Mouse (Mus musculus): ENCODE data around the gene Gm10197.
A peak's percentile ranks its signal among the peaks of the same experiment; 100 is the strongest.

Gene Gm10197

DNA sequence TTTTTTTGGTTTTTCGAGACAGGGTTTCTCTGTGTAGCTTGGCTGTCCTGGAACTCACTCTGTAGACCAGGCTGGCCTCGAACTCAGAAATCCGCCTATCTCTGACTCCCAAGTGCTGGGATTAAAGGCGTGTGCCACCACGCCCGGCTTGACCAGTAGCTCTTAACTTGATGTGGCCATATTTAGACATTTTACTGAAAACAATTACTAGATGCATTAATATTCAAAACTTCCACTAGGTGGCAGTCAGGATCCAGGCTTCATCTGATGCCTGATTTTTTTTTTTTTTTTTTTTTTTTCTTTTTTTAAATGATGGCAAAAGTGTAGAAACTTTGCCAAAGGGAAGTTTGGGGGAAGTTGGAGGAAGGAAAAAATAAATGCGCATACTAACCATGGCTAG, 23.0 kb upstream of the Gm10197 start:
- DNase-seq (ENCODE audit: low spot score in 2 of 2), result no peak

DNA sequence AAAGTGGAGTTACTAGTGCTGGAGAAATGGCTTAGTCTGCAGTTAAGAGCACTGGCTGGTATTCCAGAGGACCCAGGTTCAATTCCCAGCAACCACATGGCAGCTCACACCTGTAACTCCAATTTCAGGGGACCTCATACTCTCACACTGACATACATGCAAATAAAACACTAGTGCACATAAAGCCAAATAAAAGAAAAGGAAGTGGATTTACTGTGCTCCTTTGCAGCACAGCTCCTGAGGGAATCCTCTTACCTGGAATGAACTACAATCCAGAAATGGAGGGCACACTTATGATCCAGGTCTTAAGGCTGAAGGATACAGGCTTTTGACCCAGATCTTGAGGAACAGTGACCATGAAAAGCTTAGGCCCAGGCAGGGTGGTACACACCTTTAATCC, 22.1 kb upstream of the Gm10197 start:
- DNase-seq (ENCODE audit: low spot score in 2 of 2), result no peak

DNA sequence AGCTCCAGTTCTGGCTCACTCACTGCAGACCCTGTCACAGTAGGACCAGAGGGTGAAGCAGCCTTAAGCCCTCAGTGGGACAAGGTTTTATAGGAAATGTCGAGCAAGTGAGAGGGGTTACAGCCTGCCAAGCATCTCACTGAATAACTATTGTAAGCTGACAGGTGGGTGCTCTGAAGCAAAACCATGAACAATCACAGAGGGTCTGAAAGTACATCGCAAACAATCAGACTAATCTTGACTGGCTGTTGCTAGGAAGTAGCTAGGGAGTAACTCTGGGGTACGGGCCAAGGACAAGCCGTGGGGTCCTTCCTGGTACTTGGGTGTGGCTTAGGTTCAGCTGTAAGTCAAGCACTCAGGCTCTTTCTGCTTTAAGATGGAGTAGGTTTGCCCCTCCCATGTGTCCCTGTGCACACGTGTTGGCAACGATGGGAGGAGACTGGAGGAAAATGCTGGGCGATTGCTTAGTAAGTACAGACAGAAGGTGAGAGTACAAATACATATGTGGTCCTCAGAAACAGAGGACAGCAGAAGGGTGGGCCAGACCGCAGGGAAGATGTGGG, 21.3 kb upstream of the Gm10197 start:
- no peak for DNase-seq (ENCODE audit: low spot score in 2 of 2)

DNA sequence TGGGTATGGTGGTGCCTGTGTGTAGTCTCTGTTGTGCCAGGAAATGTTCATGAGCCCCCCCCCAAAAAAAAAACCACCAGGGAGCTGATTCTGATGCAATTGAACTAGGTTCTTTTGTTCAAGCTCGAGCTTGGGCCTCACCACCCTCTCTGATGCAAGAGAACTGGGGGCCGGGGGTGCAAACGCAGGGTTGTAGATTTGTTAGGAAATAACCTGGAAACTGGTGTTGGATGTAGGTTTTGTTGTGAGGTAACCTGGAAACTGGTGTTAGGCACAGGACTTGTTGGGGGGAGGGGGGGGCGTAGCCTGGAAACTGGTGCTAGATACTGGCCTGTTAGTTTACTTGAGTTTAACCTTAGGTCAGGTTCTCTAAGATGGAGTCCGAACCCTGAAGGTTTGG, 20.2 kb upstream of the Gm10197 start:
- no peak for DNase-seq (ENCODE audit: low spot score in 2 of 2)

DNA sequence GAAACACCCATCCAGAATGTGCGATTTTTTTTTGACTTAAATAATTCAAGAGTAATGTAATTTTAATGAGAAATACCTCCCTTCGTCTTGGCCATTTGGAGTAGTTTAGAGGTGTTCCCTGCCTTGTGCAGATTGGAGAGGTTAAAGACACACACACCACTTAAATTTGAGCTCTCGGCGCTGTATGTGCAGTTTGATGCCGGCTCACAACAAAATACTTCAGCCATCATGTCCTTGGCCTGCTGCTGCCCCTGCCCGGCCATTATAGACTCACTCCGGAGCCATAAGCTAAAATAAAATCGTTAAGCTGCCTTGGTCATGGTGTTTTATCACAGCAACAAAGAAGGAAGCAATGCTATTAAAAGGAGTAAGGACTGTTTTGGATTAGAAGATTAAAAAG, 19.8 kb upstream of the Gm10197 start:
- DNase-seq (ENCODE audit: low spot score in 2 of 2), result no peak

DNA sequence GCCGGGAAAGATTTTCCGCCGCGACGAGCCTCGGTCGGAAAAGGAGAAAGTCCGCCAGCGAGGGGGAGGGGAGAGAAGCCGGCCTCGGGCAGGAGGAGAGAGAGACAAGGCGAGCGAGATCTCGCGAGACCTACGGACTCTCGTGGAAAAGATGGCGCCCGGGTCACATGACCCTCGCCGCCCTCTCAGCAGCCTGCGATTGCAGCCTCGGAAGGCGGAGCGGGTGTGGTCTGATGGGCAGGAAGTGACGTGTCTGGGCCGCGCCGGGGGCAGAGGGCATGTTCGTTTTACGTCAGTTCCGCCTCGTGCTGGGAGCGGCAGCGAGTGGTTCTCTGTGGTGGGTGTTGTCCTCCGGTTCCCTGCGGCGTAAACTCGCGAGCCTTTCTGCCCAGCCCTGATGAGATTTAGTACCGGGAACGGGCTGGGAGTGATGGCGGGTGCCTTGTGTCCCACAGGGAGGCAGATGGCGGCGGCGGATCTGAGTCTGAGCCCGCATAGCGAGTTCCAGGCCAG, 19.0 kb upstream of the Gm10197 start, which contains the start of gene Smndc1:
Smndc1 (minus strand) TSS at position 84 of the 513 bp plus-strand sequence.
- peak; percentile 99 for DNase-seq (ENCODE audit: low spot score in 2 of 2)

DNA sequence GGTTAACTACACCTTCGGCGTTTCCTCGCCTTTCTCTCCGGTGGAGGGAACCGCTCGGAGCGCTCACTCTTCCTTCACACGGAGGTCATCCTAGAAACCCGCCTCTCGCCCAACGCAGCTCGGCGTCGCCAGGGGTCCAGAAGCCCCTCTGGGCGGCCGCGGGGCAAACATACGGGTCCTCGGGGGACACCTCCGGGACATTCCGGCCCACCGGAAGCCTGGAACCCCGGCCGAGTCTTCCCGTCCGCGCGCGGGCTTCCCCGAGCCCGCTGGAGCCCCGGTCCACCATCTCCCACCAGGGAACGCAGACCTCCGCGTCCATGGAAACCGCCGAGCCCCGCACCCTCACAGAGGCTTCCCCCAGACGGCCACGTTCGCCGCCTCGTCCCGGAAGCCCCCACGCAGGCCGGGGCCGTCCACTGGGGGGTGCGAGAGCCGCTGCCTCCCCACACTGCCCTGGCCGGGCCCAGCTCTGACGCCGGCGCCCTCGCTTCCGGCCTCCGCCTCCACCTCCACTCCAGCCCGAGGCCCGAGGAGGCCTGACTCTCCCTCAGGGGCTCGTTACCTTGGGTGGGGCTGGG, 18.4 kb upstream of the Gm10197 start:
- no peak for DNase-seq (ENCODE audit: low spot score in 2 of 2)

DNA sequence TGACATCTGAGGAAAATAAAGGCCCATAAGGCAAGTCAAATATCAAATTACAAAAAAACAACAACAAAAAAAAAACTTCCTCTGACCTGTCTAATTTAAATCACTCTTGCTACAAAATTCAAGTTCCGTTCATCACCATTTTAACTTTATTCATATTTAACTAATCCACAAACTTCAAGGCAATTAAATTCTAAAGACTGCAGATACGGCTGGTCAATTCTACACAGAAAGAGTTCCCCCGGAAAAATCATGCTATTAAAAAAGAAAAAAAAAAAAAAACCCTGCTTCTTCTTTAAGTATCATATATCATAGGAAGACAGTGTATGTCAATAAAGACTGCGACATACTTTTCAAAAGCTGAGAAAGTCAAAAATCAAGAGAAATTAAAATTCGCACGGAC, 17.9 kb upstream of the Gm10197 start:
- no peak for DNase-seq (ENCODE audit: low spot score in 2 of 2)

DNA sequence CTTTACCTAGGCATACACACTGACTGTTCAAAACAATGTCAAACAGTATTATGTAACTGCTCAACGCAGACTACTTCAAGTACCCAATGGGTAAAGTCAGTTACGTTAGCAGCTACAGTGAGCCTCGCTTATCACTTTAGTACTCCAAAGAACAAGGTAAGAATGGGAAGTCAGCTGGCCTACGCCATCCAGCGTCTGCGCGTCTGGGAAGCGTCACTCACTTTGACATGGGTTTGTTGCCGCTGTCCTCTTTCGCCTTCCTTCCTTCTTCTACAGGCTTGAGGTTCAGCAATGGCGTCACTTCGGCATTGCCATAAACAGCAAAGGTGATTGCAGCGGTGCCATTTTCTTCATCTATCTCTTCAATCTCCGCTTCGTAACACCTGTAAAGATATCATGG, 11.8 kb upstream of the Gm10197 start:
- DNase-seq (ENCODE audit: low spot score in 2 of 2), result no peak

DNA sequence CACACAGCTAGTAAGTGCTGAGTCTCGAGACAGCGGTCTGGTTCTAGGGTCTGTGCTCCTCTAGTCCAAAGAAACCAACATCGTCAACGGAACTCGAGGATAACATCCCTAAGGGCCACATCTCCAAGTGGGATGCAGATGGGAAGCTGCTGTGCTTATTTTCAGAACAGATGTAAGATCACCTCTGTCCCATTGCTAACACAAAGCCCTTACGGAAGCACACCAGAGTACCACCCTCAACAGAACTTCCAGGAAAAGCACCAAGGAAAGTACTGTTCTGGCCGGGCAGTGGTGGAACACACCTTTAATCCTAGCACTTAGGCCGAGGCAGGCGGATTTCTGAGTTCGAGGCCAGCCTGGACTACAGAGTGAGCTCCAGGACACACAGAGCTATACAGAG, 6.9 kb upstream of the Gm10197 start:
- no peak for DNase-seq (ENCODE audit: low spot score in 2 of 2)

DNA sequence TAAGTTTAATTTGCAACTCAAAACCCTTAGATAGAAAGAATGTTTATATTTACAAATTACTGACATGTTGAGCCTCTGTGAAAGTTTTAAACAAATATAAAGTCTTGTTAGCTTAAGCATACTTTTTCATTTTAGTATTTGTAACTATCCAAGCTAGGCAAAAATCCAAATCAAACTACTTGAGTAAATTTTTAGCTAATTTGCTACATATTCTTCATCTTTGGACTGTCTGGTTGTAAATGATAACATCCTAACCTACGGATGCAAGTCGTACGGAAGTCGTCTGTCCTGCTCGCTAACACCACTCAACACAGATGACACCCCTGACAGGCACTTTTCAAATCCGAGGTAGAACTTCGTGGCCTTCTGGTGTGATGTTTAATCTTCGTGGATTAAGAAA, 6.1 kb upstream of the Gm10197 start:
- no peak for DNase-seq (ENCODE audit: low spot score in 2 of 2)

DNA sequence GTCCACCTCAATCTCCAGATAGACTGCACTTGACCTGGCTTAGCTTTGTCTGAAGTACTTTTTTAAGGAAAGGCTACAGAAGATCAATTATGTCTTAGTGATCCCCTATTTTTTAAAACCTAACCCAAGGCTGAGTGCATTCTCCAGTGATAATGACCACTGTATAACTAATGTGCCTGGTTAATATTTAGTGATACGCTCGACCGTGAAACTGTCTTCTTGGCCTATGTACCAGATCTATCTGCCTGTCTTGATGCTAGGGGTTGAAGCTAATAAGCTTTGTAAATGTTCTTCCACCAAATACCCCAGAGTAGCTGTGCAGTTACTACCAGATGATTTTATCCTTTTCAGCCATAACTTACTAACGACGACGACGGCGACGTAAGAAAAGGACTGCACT, 4.2 kb upstream of the Gm10197 start:
- DNase-seq (ENCODE audit: low spot score in 2 of 2), result no peak

DNA sequence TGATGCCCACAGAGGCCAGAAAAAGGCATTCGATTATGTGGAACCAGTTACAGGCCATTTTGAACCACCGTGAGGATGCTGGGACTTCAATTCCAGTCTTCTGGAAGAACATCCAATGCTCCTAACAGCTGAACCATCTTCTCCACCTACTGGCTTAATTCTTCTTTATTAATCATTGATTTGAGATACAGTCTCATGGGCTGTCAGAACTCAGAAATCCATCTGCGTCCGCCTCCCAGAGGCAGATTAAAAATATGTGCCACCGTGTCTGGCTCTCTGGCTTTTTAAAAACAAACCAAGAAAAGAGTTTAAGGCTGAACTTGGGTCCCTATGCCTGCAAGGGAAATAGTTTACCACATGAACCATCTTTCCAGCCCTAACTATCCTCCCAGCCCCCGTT, 3.7 kb upstream of the Gm10197 start:
- DNase-seq (ENCODE audit: low spot score in 2 of 2), result no peak

DNA sequence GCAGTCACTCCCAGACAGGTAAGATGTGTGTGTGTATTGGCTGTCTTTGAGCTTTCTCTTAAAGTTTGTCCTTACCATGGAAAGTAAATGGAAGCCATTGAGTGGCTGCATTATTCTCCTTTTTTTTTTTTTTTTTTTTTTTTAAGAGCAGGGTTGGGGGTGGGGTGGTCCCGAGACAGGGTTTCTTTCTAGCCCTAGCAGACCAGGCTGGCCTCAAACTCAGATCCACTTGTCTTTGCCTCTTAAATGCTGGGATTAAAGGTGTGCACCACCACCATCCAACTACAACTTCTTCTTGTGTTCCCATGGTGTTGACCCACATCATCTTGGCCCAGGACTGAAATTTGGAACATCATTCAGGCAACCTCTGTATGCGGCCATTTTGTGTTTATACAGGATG, 2.0 kb upstream of the Gm10197 start:
- no peak for DNase-seq (ENCODE audit: low spot score in 2 of 2)

DNA sequence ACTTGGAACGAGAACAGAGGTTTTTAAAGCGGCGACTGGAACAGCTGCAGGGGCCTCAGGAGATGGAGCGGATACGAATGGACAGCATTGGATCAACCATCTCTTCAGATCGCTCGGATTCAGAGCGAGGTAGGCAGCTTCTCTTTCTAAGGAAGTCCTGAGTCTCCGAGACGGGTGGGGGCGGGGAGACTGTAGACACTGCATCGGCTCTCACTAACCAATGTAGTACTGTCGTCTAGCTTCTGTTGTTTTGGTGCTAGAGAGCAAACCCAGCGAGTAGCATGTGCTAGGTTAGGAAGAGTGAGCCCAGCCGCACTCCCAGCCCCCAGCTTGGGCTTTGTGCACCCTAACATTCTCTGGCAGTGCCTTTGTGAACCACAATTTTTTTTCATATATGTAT, 1.3 kb downstream of the Gm10197 start:
- no peak for DNase-seq (ENCODE audit: low spot score in 2 of 2)

DNA sequence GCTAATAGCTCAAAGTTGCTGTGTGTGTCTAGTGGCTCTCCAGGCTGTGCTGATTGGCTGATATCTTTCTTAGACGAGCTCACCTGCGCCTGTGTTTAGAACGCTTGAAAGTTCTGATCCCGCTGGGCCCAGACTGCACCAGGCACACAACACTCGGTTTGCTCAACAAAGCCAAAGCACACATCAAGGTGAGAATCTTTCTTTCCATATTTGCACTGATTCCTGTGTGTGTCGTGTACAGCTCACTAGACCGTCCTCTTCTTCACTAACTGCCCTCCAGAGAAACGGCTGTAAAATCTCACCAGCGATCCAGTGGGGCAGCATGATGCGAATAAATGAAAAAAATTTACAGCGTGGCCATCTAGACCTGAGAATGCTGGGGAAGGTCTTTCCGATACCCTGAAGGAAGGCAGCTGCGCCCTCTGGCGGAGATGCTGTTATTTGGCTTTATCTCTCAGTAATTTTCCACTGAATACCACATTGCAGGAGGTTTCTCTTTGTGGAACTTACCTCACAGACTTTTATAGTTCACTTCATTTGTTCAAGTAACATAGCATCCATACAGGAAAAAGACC, 2.0 kb downstream of the Gm10197 start:
- peak in 1 of 2 experiments; percentile 92 for DNase-seq (ENCODE audit: low spot score in 2 of 2)

DNA sequence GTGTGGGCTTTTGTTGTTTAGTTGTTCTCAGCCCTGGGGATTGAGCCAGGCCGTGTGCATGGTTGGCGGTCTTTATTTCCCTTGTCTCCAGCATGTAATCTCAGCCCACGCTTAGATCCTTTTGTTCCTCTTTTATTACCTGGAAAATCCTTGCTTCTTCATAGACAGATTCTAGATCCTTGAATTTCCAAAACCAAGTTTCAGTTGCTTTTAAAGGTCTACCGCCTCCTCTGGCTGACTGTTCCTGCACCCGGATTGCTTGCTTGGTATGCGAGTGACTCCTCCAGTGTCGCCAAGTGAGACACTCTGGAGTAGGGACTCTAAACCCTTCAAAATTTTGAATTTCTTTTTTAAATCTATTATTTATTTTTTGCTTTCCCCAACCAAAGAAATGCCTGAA, 4.7 kb downstream of the Gm10197 start:
- DNase-seq (ENCODE audit: low spot score in 2 of 2), result no peak

DNA sequence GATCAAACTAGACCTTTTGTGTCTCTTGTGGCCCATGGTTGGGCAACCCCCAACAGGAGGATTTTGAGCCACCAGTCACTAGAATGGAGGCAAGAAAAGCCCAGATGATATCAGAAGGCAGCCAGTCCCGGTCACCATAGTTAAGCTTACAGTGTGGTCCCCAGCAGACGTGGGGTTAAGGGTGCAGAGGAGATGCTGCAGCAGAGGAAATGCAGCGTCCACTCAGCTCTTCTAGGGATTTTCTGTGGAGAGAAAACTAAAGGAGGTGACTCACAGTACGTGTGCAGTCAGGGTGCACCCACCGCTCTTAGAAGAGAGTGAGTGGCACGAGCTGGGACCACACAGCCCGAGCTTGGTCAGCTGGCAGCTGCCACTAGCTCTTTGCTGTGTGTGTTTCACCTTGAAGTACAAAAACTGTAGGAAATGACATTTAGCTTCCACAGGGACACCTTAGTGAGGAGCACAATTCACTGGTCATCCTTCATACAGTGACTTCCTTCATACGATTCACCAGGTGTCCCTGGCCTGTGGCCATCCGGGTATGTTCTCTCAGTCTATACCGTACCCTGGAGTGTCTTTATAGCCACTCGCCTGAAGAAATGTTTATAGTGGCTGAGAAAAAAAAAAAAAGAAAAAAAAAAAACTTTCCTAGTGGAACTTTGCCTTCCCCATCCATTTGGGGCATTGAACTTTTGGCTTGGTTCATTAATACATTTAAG, 5.3 kb downstream of the Gm10197 start:
- no peak for DNase-seq (ENCODE audit: low spot score in 2 of 2)

DNA sequence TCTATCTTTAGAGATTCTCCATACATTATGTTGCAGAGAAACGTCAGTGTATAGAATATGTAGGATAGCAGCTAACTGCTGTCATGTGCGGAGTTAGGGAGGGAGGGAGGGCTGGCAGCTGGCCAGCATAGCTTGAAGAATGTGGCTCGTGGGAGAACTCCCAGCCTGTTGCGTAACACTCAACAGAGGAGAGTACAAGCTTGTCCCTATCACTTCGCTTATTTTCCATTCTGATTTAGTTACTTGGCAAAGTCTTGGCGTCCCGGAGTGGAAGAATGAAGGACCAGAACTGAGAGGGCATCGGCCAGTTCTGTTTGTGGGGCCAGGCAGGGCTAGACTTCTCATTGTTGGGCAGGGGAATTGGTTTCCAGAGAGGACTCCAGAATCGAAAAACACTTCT, 6.6 kb downstream of the Gm10197 start:
- peak; percentile 39 to 69 for DNase-seq (ENCODE audit: low spot score in 2 of 2)

DNA sequence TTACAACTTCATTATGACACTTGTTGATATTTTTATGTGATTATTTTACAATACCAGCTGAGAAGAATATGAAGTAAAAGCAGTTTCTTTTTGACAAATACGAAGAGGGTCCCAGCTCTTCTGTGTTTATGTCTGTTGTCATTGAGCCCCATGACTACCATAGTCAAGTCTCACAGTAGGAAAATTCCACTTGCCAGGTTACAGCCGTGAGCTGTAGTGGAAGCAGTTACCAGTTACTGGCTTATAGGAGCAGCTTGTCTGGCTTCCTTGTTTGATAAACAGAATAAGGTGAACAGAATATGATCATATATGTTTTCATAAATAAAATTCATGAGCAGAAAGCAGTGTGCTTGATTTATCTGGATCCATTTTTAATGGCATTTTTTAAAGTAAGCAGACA, 7.0 kb downstream of the Gm10197 start:
- DNase-seq (ENCODE audit: low spot score in 2 of 2), result no peak

DNA sequence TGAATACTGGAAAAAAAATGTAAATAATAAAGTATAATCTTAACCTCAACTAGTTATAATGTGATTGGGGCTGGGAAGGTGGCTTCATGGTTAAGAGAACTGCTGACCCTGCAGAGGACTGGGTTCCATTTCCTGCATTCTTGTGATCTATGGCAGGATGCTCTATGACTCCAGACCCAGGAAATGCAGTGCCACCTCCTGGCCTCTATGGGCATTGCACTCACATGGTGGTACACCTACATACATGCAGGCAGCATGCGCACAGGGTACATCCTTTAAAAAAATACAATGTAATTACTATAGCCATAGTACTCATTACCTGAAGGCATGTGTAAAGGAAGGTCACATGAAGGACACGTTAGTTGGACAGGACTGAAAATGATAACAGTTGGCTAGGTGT, 8.6 kb downstream of the Gm10197 start:
- DNase-seq (ENCODE audit: low spot score in 2 of 2), result no peak

DNA sequence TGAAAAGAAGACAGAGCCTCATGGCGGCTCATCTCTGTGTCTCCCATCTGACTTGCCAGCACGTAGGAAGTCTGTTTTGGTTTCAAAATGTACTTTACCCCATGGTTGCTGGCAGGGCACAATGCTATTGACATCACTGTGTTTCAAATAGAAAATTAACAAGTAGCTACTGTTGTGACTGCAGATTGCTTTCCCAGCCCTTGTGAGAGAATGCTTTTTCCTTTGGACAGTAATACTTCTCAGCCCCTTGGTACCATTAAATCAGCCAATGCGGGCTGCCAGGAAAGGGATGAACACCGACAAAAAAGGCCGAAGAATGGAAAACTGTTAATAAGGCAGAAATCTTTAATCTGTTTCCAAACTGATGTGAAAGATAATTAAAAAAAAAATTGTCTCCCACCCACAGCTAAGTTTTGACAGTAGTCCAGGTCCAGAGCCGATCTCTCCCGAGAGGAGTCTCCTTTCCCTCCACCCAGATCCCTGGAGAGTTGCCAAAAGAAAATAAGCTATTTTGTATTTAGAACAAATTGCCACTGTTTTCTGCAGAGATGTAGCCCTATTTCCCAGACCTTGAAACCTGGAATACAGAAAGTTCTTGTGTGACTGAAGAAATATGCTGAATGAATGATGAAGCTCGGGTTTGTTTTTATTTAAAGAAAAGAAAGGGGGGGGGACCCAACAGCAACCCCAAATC, 11.2 kb downstream of the Gm10197 start:
- DNase-seq (ENCODE audit: low spot score in 2 of 2), result peak; percentile 46 to 66

Data from left cerebral cortex, adult 9 months (tissue).